Mouse (Mus musculus): ENCODE results near the gene Gmeb2. TPM values are rescaled to one million over a fixed set of nuclear protein-coding genes. Genes with fewer than 3 reads are reported as not detected.

Gene Gmeb2
- 10.7 and 12.8 TPM in 2 replicates for polyA plus RNA-seq (2012)

GRCm38 (mm10) chr2:181287958-181288350 is at the start of gene Gmeb2:
Gmeb2 (minus strand) TSS chr2:181288035.

GRCm38 (mm10) chr2:181319248-181320102 is 31.6 kb upstream of the Gmeb2 start, which contains the start of gene Rtel1:
Rtel1 (plus strand) TSS chr2:181319739.

GRCm38 (mm10) chr2:181314080-181314810 is 26.4 kb upstream of the Gmeb2 start, which contains the start of gene Stmn3:
Stmn3 (minus strand) TSS chr2:181314500.

GRCm38 (mm10) chr2:181241602-181242313 is 46.1 kb downstream of the Gmeb2 start, which contains the start of gene Helz2:
Helz2 (minus strand) TSS chr2:181242027.

GRCm38 (mm10) chr2:181219538-181220216 is 68.2 kb downstream of the Gmeb2 start, which contains the start of gene Fndc11:
Fndc11 (plus strand) TSS chr2:181220013.

DNA sequence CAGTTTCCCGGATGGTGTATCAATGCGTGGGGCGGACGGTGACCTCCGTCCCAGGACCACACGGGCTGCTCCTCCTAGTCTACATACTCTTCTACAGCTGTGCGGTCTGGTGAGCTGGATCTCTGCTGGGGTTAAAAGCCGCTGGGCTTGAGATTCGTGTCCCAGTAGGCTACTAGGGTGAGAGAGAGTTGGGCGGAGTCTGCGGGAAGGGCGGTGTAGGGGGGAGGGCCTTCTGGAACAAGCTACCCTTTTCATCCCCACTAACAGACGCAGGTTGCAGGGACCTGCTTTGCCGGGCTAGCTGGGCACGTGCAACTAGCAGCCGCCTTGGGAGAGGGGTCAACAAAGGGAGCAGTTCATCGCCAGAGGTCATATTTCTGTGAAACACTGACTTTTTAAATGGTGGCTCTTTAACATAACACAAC is 74.8 kb downstream of the Gmeb2 start, which contains the start of gene Srms:
TSS of gene Srms (minus strand) at position 165 of the 425 bp plus-strand sequence.

DNA sequence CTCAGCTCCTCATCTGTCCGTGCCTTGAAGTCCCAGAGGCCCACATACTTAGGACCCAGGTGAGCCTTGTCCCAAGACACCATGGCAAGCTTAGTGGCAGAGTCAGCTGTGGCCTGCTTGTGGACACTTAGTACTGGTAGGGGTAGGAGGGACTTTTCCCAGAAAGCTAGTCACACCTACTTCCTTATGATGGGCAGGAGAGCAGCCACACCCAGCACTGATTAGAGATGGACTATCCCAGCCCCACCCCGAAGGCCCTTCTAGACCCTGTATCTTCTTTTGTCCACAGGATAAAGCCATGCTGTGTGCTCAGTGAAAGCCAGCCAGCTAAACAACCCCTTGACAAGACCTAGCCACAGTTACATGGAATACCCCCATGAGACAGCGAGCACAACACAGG is 85.4 kb downstream of the Gmeb2 start, which contains the start of gene Ptk6:
TSS of gene Ptk6 (minus strand) at position 368 of the 400 bp plus-strand sequence.

Other genes with a start within 250 kb of the Gmeb2 start
- 0.02 TPM in 1 of 2 replicates, not detected in the other for gene Chrna4, start 244.5 kb downstream of the Gmeb2 start, polyA plus RNA-seq (2012)
- 0.02 TPM in 1 of 2 replicates, not detected in the other for gene Kcnq2, start 152.7 kb downstream of the Gmeb2 start, polyA plus RNA-seq (2012)
- not detected in 2 replicates for gene Eef1a2, start 131.0 kb downstream of the Gmeb2 start, polyA plus RNA-seq (2012)
- 186 and 195 TPM in 2 replicates for gene Ppdpf, start 100.8 kb downstream of the Gmeb2 start, polyA plus RNA-seq (2012)
- not detected in 2 replicates for gene Ptk6, start 85.2 kb downstream of the Gmeb2 start, polyA plus RNA-seq (2012)
- gene Srms, start 74.8 kb downstream of the Gmeb2 start, polyA plus RNA-seq (2012), result 0.09 TPM in 1 of 2 replicates, not detected in the other
- gene Fndc11, start 68.0 kb downstream of the Gmeb2 start, polyA plus RNA-seq (2012), result 0.21 TPM in 1 of 2 replicates, not detected in the other
- 8.9 and 9.5 TPM in 2 replicates for gene Helz2, start 46.0 kb downstream of the Gmeb2 start, polyA plus RNA-seq (2012)
- gene Stmn3, start 26.5 kb upstream of the Gmeb2 start, polyA plus RNA-seq (2012), result not detected in 2 replicates
- gene Rtel1, start 31.7 kb upstream of the Gmeb2 start, polyA plus RNA-seq (2012), result 18.5 and 21.3 TPM in 2 replicates
- gene Zgpat, start 76.9 kb upstream of the Gmeb2 start, polyA plus RNA-seq (2012), result 32.0 and 40.5 TPM in 2 replicates
- gene Arfrp1, start 77.4 kb upstream of the Gmeb2 start, polyA plus RNA-seq (2012), result 16.0 and 20.7 TPM in 2 replicates
- gene Lime1, start 92.0 kb upstream of the Gmeb2 start, polyA plus RNA-seq (2012), result 48.6 and 51.5 TPM in 2 replicates
- gene Zbtb46, start 171.4 kb upstream of the Gmeb2 start, polyA plus RNA-seq (2012), result 1.3 and 2.0 TPM in 2 replicates
- 0.03 and 0.05 TPM in 2 replicates for gene Abhd16b, start 205.2 kb upstream of the Gmeb2 start, polyA plus RNA-seq (2012)
- gene Tpd52l2, start 209.1 kb upstream of the Gmeb2 start, polyA plus RNA-seq (2012), result 51.1 and 51.3 TPM in 2 replicates
- 27.2 and 29.7 TPM in 2 replicates for gene Dnajc5, start 232.4 kb upstream of the Gmeb2 start, polyA plus RNA-seq (2012)